In the genomic region with DNA sequence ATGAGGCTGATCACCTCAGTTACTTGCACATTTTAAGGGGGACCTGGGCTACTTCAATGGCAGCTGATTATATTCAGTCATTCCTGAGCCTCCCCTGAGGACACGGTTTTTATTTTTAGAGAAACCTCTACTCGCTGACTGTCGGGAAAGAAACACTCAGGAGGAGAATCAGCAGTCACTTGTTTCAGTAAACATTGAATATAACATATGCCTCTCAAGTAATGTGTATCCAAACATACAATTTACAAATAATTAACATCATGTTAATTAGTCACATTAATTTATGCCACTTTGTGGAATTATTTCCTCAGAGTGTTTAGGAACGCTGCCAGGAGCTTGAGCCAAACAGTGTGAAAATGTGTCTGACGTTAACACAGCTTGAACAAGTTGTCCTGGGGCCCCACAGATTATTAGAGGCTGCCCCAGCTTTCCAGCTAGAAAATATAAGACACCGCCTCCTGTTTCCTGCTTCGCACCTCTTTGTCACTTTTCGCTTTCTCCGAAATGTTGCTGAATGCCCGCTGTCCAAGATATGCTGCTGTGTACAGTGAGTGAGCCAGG, we compare ENCODE assay signal across 14 mouse cellular contexts.
DNase-seq lines count a peak whose midpoint lies in the region; ATAC-seq lines count a peak whose summit lies in the region.
"Had no signal": no experiment of that assay in that cellular context is flagged by ENCODE, and none has a peak within 500 bp of the region (broad histone marks: within the 10 kb centered on the region; RNA-seq: fewer than 3 reads in every experiment).

No protein-coding gene starts in this region.

- ATAC-seq in hindbrain, embryonic 14.5 days (ENCODE audit: low FRiP score): no peak; the same call in 1 of the 2 replicates
- ATAC-seq in hindbrain, embryonic 13.5 days (ENCODE audit: low FRiP score): no peak; the same call in 1 of the 2 replicates
- no peak for ATAC-seq in inflammation-experienced regulatory T-cells, adult 6 months

- peak; percentile 70 for DNase-seq in hindbrain, embryonic 14.5 days (ENCODE audit: low spot score)
- DNase-seq in layer of hippocampus, adult 11-12 months (ENCODE audit: low spot score): peak; percentile 14
- DNase-seq in layer of hippocampus, adult 9-11 months: no peak
- peak; percentile 41 to 44 for DNase-seq in right cerebral cortex, postnatal 10 days (ENCODE audit: low spot score in 2 of 2)
- DNase-seq in right cerebral cortex, postnatal 36 days (ENCODE audit: low spot score in 2 of 2): no peak
- no peak for DNase-seq in heart, adult 11 months
- DNase-seq: cerebellum, adult 11-12 months; thymus, postnatal 4 days had no signal

- no peak overlapping the region for H3K4me2 ChIP-seq in hindbrain, embryonic 14.5 days (replicated peaks)
- H3K4me2 ChIP-seq in hindbrain, embryonic 13.5 days: no peak overlapping the region
- H3K4me2 ChIP-seq: liver, embryonic 11.5 days had no signal

- no peak overlapping the region for H3K9ac ChIP-seq in hindbrain, embryonic 14.5 days
- no peak overlapping the region for H3K9ac ChIP-seq in hindbrain, embryonic 13.5 days

- H3K9me3 ChIP-seq in hindbrain, embryonic 14.5 days (ENCODE audit: control insufficient read depth, low read length): no peaks in the 10 kb centered on the region
- H3K9me3 ChIP-seq in hindbrain, embryonic 13.5 days: no peaks in the 10 kb centered on the region
- H3K9me3 ChIP-seq: heart, embryonic 10.5 days had no signal

- no peaks in the 10 kb centered on the region for H3K27me3 ChIP-seq in hindbrain, embryonic 14.5 days (ENCODE audit: control insufficient read depth, insufficient read depth, low read length)
- 0 out of 2 replicates have a peak, but pooled peaks cover under 1% of the 10 kb centered on the region for H3K27me3 ChIP-seq in hindbrain, embryonic 13.5 days

- 64% methylated on average over 10 of the region's 10 CpGs for WGBS in hindbrain, embryonic 14.5 days
- 66% methylated on average over 10 of the region's 10 CpGs for WGBS in hindbrain, embryonic 13.5 days

- no peak overlapping the region for H3K4me3 ChIP-seq in hindbrain, embryonic 14.5 days (replicated peaks; ENCODE audit: low read length)
- H3K4me3 ChIP-seq in hindbrain, embryonic 13.5 days: no peak overlapping the region
- H3K4me3 ChIP-seq: erythroblast, embryonic 14.5 days; heart, embryonic 10.5 days; left cerebral cortex, adult 2 months had no signal

- H3K36me3 ChIP-seq in hindbrain, embryonic 14.5 days (replicated peaks; ENCODE audit: control insufficient read depth, insufficient read depth): no peaks in the 10 kb centered on the region
- no peaks in the 10 kb centered on the region for H3K36me3 ChIP-seq in hindbrain, embryonic 13.5 days
- H3K36me3 ChIP-seq: heart, embryonic 10.5 days had no signal

- H3K4me1 ChIP-seq in hindbrain, embryonic 14.5 days (replicated peaks; ENCODE audit: control insufficient read depth, insufficient read depth, low read length): peaks cover 9% of the 10 kb centered on the region
- peaks cover 12% of the 10 kb centered on the region for H3K4me1 ChIP-seq in hindbrain, embryonic 13.5 days (replicated peaks)

- H3K27ac ChIP-seq in hindbrain, embryonic 14.5 days: no peak overlapping the region; the same call in 1 of the 2 replicates
- no peak overlapping the region for H3K27ac ChIP-seq in hindbrain, embryonic 13.5 days
- H3K27ac ChIP-seq: heart, embryonic 10.5 days; left cerebral cortex, adult 2 months had no signal

Comparison
In these comparisons a context has a peak if more than half of its experiments do, and no peak if none do; other contexts are left out.
1. DNase-seq: peak in hindbrain, embryonic 14.5 days (single experiment), layer of hippocampus, adult 11-12 months (single experiment) and right cerebral cortex, postnatal 10 days (2 of 2); none in layer of hippocampus, adult 9-11 months (single experiment), right cerebral cortex, postnatal 36 days (0 of 2) and heart, adult 11 months (single experiment).